Mouse (Mus musculus): ENCODE data around the gene Vsig8.

DNA sequence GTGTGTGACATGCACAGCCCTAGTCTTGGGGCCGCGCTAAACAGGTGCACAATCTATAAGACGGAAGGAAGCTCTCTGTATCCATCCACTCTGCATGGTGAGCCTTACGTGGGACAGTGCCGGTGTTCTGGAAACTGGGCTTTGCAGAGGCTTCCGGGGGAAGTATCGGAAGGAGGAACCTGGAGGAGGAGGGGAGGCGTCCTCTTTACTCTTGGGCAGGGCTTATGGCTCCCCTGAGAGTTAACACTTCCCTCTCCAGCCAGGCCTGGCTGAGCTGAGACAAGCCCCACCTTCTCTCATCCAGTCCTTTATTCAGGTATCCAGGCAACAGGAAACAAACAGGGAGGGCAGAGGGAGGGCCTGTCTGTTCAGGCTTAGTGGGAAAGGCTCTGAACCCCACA lies 5.2 kb upstream of the Vsig8 start:
- TF ChIP-seq POLR2A (IDR thresholded peaks at IDR 0.05; ENCODE audit: low read depth, low read length) (peak; percentile 29; the same call in 1 of the 2 replicates), CTCF (IDR thresholded peaks at IDR 0.05; ENCODE audit: borderline replicate concordance, insufficient read depth, low read length) (no peak)
